Mouse (Mus musculus): ENCODE data around the gene Acot8.

- TF ChIP-seq CTCF (IDR thresholded peaks at IDR 0.05) (no peak), EP300 (IDR thresholded peaks at IDR 0.05) (no peak; the same call in 1 of the 2 replicates)
These were observed 765 bp downstream of the Acot8 start for GRCm38 (mm10) chr2:164803921-164804313.

All from lung, postnatal 0 days (tissue).